Mouse (Mus musculus) MEL (cell line): ENCODE measurements at regions not wholly inside any gene's neighbourhood (a gene's known extent, or its start where the extent isn't known, plus 50 kb on each side); places are given as distances from the start of the nearest gene placed in this dataset.

Source experiments
- DNase-seq: peaks from one replicate; pipeline ENCODE4 v3.0.0; 2011; ENCODE audit warnings: low read depth, low spot score
- H3K27ac ChIP-seq: 2 replicates; pipeline ENCODE4 v1.5.1; 2012; ENCODE audit warnings: low read depth, mild to moderate bottlenecking, control low read depth, low read length, moderate library complexity; ENCODE audit not compliant: control insufficient read depth
- H3K27me3 ChIP-seq, 2 experiments: fragments of 150-350 bp in 1 of 2; sonication (generic) in 1 of 2; 2 replicates each; pipeline ENCODE4 v1.6.1; 2012; ENCODE audit warnings: low read length in 2 of 2, mild to moderate bottlenecking in 2 of 2, improper control_type of control experiment in 1 of 2, moderate library complexity in 1 of 2; ENCODE audit not compliant: insufficient read depth in 2 of 2, control insufficient read depth in 1 of 2
- H3K36me3 ChIP-seq, 2 experiments: 2 replicates each; pipeline ENCODE4 v1.6.1; 2012 to 2014; ENCODE audit warnings: low read length in 2 of 2, improper control_type of control experiment in 1 of 2, inconsistent platforms in 1 of 2, mild to moderate bottlenecking in 1 of 2; ENCODE audit not compliant: insufficient read depth in 2 of 2, control insufficient read depth in 1 of 2
- H3K4me1 ChIP-seq, 2 experiments: fragments of 150-350 bp in 1 of 2; sonication (generic) in 1 of 2; 2 replicates each; pipeline ENCODE4 v1.6.1; 2012; ENCODE audit warnings: low read length in 2 of 2, improper control_type of control experiment in 1 of 2, mild to moderate bottlenecking in 1 of 2; ENCODE audit not compliant: insufficient read depth in 2 of 2, control insufficient read depth in 1 of 2
- H3K4me3 ChIP-seq, 2 experiments: fragments of 150-350 bp in 1 of 2; sonication (generic) in 1 of 2; 2 replicates each; pipeline ENCODE4 v1.5.1; 2012; ENCODE audit warnings: low read depth in 2 of 2, low read length in 2 of 2, mild to moderate bottlenecking in 2 of 2, moderate library complexity in 2 of 2, control low read depth in 1 of 2, improper control_type of control experiment in 1 of 2; ENCODE audit not compliant: control insufficient read depth in 1 of 2, insufficient read depth in 1 of 2
- H3K79me2 ChIP-seq: 2 replicates; pipeline ENCODE4 v1.6.1; 2012; ENCODE audit warnings: mild to moderate bottlenecking, low read length, moderate library complexity; ENCODE audit not compliant: control insufficient read depth, poor library complexity, insufficient read depth
- H3K9ac ChIP-seq: 2 replicates; pipeline ENCODE4 v1.6.1; 2012; ENCODE audit warnings: low read depth, mild to moderate bottlenecking, control low read depth, low read length, moderate library complexity; ENCODE audit not compliant: control insufficient read depth, poor library complexity, severe bottlenecking
- H3K9me3 ChIP-seq: fragments of 150-350 bp; sonication (generic); replicated peaks from 2 replicates; pipeline ENCODE4 v1.6.1; 2012; ENCODE audit warnings: mild to moderate bottlenecking, low read length, improper control_type of control experiment, moderate library complexity; ENCODE audit not compliant: insufficient read depth
- BHLHE40 ChIP-seq: IDR thresholded peaks from 2 replicates; pipeline ENCODE4 v1.6.1; 2012; ENCODE audit warnings: low read depth, mild to moderate bottlenecking, inconsistent platforms, low read length, improper control_type of control experiment, borderline replicate concordance
- CHD1 ChIP-seq: IDR thresholded peaks from 2 replicates; pipeline ENCODE4 v1.6.1; 2012; ENCODE audit warnings: low read depth, mild to moderate bottlenecking, inconsistent platforms, low read length, improper control_type of control experiment
- CHD2 ChIP-seq: IDR thresholded peaks from 2 replicates; pipeline ENCODE4 v1.6.1; 2011; ENCODE audit warnings: low read length, improper control_type of control experiment
- ELF1 ChIP-seq: IDR thresholded peaks from 2 replicates; pipeline ENCODE4 v1.6.1; 2014; ENCODE audit warnings: low read depth, mild to moderate bottlenecking, inconsistent platforms, low read length, improper control_type of control experiment, moderate library complexity
- EP300 ChIP-seq, 2 experiments: IDR thresholded peaks; 2 replicates each; pipeline ENCODE4 v1.6.1; 2011; ENCODE audit warnings: improper control_type of control experiment in 2 of 2, low read length in 2 of 2, low read depth in 1 of 2, mild to moderate bottlenecking in 1 of 2
- GABPA ChIP-seq: IDR thresholded peaks from 2 replicates; pipeline ENCODE4 v1.6.1; 2012; ENCODE audit warnings: low read depth, mild to moderate bottlenecking, inconsistent platforms, low read length, improper control_type of control experiment, moderate library complexity
- GATA1 ChIP-seq: IDR thresholded peaks from 2 replicates; pipeline ENCODE4 v1.6.1; 2011; ENCODE audit warnings: low read depth, low read length, improper control_type of control experiment
- KAT2A ChIP-seq: conservative IDR thresholded peaks from 2 replicates; pipeline ENCODE4 v1.6.1; 2012; ENCODE audit warnings: low read depth, low read length, improper control_type of control experiment, inconsistent platforms
- MAZ ChIP-seq: IDR thresholded peaks from 2 replicates; pipeline ENCODE4 v1.6.1; 2012; ENCODE audit warnings: low read depth, mild to moderate bottlenecking, inconsistent platforms, low read length, improper control_type of control experiment
- MEF2A ChIP-seq: IDR thresholded peaks from 2 replicates; pipeline ENCODE4 v1.6.1; 2014; ENCODE audit warnings: low read depth, mild to moderate bottlenecking, inconsistent platforms, low read length, improper control_type of control experiment; ENCODE audit not compliant: poor library complexity, insufficient replicate concordance, severe bottlenecking; ENCODE audit errors: extremely low read depth
- MXI1 ChIP-seq: IDR thresholded peaks from 2 replicates; pipeline ENCODE4 v1.6.1; 2011; ENCODE audit warnings: mild to moderate bottlenecking, low read depth, low read length, improper control_type of control experiment
- MYB ChIP-seq: IDR thresholded peaks from 2 replicates; pipeline ENCODE4 v1.6.1; 2011; ENCODE audit warnings: mild to moderate bottlenecking, low read depth, low read length, improper control_type of control experiment
- MYC ChIP-seq: IDR thresholded peaks from 2 replicates; pipeline ENCODE4 v1.6.1; 2011; ENCODE audit warnings: low read depth, mild to moderate bottlenecking, low read length, improper control_type of control experiment, moderate library complexity
- NRF1 ChIP-seq: IDR thresholded peaks from 2 replicates; pipeline ENCODE4 v1.6.1; 2014; ENCODE audit warnings: low read depth, mild to moderate bottlenecking, inconsistent platforms, low read length, improper control_type of control experiment, moderate library complexity; ENCODE audit not compliant: poor library complexity, insufficient read depth, severe bottlenecking
- POLR2A ChIP-seq, 2 experiments: IDR thresholded peaks; 2 replicates each; pipeline ENCODE4 v1.6.1; 2011 to 2012; ENCODE audit warnings: low read length in 2 of 2, mild to moderate bottlenecking in 2 of 2, control low read depth in 1 of 2, improper control_type of control experiment in 1 of 2, low read depth in 1 of 2, moderate library complexity in 1 of 2; ENCODE audit not compliant: control insufficient read depth in 1 of 2, insufficient read depth in 1 of 2, poor library complexity in 1 of 2
- POLR2AphosphoS2 ChIP-seq: IDR thresholded peaks from 2 replicates; pipeline ENCODE4 v1.6.1; 2011; ENCODE audit warnings: low read length, improper control_type of control experiment
- POLR2AphosphoS5 ChIP-seq: IDR thresholded peaks from 2 replicates; pipeline ENCODE4 v1.6.1; 2012; ENCODE audit warnings: low read depth, borderline replicate concordance, mild to moderate bottlenecking, inconsistent platforms, low read length, moderate library complexity, mixed read lengths
- RAD21 ChIP-seq: IDR thresholded peaks from 2 replicates; pipeline ENCODE4 v1.6.1; 2011; ENCODE audit warnings: mild to moderate bottlenecking, low read depth, low read length, improper control_type of control experiment
- RCOR1 ChIP-seq: IDR thresholded peaks from 2 replicates; pipeline ENCODE4 v1.6.1; 2012; ENCODE audit warnings: low read depth, mild to moderate bottlenecking, inconsistent platforms, low read length, improper control_type of control experiment
- SIN3A ChIP-seq: IDR thresholded peaks from 2 replicates; pipeline ENCODE4 v1.6.1; 2012; ENCODE audit warnings: low read length, improper control_type of control experiment, inconsistent platforms
- SMC3 ChIP-seq: IDR thresholded peaks from 2 replicates; pipeline ENCODE4 v1.6.1; 2011; ENCODE audit warnings: low read depth, low read length, improper control_type of control experiment
- TAL1 ChIP-seq: IDR thresholded peaks from 2 replicates; pipeline ENCODE4 v1.6.1; 2012; ENCODE audit warnings: mild to moderate bottlenecking, inconsistent platforms, low read length, moderate library complexity, mixed read lengths
- TBP ChIP-seq: IDR thresholded peaks from 2 replicates; pipeline ENCODE4 v1.8.0; 2011; ENCODE audit warnings: low read depth, low read length, improper control_type of control experiment
- UBTF ChIP-seq: IDR thresholded peaks from 2 replicates; pipeline ENCODE4 v1.6.1; 2012; ENCODE audit warnings: low read depth, mild to moderate bottlenecking, inconsistent platforms, low read length, improper control_type of control experiment, moderate library complexity, borderline replicate concordance; ENCODE audit not compliant: insufficient read depth
- USF2 ChIP-seq, 2 experiments: IDR thresholded peaks; 2 replicates each; pipeline ENCODE4 v1.6.1; 2011 to 2012; ENCODE audit warnings: improper control_type of control experiment in 2 of 2, low read length in 2 of 2, borderline replicate concordance in 1 of 2, inconsistent platforms in 1 of 2, low read depth in 1 of 2, mild to moderate bottlenecking in 1 of 2; ENCODE audit not compliant: insufficient read depth in 1 of 2
- ZKSCAN1 ChIP-seq: IDR thresholded peaks from 2 replicates; pipeline ENCODE4 v1.6.1; 2012; ENCODE audit warnings: low read depth, mild to moderate bottlenecking, inconsistent platforms, low read length, improper control_type of control experiment, moderate library complexity
- ZMIZ1 ChIP-seq: IDR thresholded peaks from 2 replicates; pipeline ENCODE4 v1.6.1; 2012; ENCODE audit warnings: low read depth, mild to moderate bottlenecking, inconsistent platforms, low read length, improper control_type of control experiment, moderate library complexity
- ZNF384 ChIP-seq: IDR thresholded peaks from 2 replicates; pipeline ENCODE4 v1.6.1; 2012; ENCODE audit warnings: low read depth, mild to moderate bottlenecking, inconsistent platforms, low read length, improper control_type of control experiment

DNA sequence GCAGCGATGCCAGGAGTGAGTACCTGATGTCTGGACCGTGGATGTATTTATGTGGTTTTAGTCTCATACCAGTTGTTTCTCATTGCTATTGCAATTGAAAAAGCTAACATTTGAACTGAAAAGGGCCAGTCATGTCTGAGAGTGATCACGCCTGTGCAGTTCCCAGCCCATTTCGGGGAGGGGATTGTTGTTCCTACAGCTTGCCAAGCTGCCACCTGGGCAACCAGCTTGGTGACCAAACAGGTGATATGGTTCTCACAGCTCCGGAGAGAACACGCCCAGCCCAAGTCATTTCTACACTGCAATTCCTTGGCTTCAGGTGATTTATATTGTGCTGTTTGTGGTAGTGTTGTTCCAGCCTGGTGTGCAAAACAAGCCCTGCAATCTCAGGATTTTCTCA is 194.2 kb upstream of the Cited2 start:
- Histone ChIP-seq H3K36me3 (peaks cover 0 to 2% of the 10 kb centered on the region in 2 experiments; a peak in 2 of 4 replicates), H3K27ac (no peak overlapping the region), H3K79me2 (no peaks in the 10 kb centered on the region), H3K27me3 (no peaks in the 10 kb centered on the region), H3K4me3 (no peak overlapping the region), H3K9ac (no peak overlapping the region), H3K4me1 (no peaks in the 10 kb centered on the region), H3K9me3 (no peaks in the 10 kb centered on the region)
- DNase-seq = no peak
- no peak for TF ChIP-seq CHD1
- no peak for TF ChIP-seq EP300 (IDR thresholded peaks at IDR 0.05; ENCODE audit: low read depth in 1 of 2, low read length in 2 of 2)
- no peak for TF ChIP-seq MEF2A
- no peak for TF ChIP-seq MYB
- no peak for TF ChIP-seq ZMIZ1
- TF ChIP-seq POLR2AphosphoS2 = no peak
- TF ChIP-seq POLR2A (IDR thresholded peaks at IDR 0.05; ENCODE audit: control insufficient read depth in 1 of 2, insufficient read depth in 1 of 2, low read depth in 1 of 2, low read length in 2 of 2, poor library complexity in 1 of 2) = no peak
- TF ChIP-seq SIN3A = no peak
- no peak for TF ChIP-seq ZNF384
- TF ChIP-seq USF2 (IDR thresholded peaks at IDR 0.05; ENCODE audit: borderline replicate concordance in 1 of 2, insufficient read depth in 1 of 2, low read depth in 1 of 2, low read length in 2 of 2) = no peak
- no peak for TF ChIP-seq RAD21
- no peak for TF ChIP-seq MXI1
- no peak for TF ChIP-seq MAZ
- TF ChIP-seq NRF1 = no peak
- no peak for TF ChIP-seq ELF1

DNA sequence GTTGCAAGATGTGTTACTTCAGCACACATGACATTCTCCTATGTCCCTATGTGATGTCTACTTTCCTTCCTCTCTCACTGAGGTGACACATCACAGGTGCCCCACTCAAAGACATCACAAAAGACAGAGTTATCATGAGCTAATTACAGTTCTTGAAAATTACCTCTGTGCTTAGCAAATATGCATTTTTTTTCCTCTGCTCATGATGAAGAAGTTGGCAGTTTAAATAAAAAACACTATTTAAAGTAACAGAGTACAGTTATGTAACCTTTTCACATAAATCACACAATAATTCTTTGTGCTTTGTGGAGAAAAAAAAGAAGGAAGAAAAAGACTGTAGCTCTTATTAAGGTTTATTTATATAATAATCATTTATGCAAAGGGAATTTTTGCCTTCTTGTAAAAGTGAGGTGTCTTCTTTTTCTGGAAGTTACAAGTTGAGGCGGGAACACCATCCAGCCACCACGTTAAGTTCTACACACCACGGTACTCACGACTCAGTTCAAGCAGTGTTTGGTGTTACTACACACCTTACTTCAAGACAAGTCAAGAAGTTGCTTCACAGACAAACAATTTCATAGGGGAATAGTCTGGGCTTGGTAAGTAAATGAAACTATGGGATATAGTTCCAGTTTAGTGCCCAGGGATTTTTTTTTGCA is 193.0 kb upstream of the Cited2 start:
- Histone ChIP-seq H3K27me3 (no peaks in the 10 kb centered on the region), H3K9me3 (no peaks in the 10 kb centered on the region), H3K4me1 (no peaks in the 10 kb centered on the region), H3K27ac (no peak overlapping the region), H3K9ac (no peak overlapping the region), H3K4me3 (no peak overlapping the region), H3K79me2 (no peaks in the 10 kb centered on the region), H3K36me3 (no peaks in the 10 kb centered on the region)
- TF ChIP-seq TBP (no peak), GABPA (no peak), BHLHE40 (no peak), ZNF384 (no peak), GATA1 (no peak), ZKSCAN1 (no peak), TAL1 (no peak), RAD21 (no peak), RCOR1 (no peak), KAT2A (no peak), UBTF (no peak), ZMIZ1 (no peak), POLR2AphosphoS5 (no peak), MYC (no peak), SMC3 (no peak), CHD2 (no peak)
- DNase-seq = no peak
